In the genomic region with DNA sequence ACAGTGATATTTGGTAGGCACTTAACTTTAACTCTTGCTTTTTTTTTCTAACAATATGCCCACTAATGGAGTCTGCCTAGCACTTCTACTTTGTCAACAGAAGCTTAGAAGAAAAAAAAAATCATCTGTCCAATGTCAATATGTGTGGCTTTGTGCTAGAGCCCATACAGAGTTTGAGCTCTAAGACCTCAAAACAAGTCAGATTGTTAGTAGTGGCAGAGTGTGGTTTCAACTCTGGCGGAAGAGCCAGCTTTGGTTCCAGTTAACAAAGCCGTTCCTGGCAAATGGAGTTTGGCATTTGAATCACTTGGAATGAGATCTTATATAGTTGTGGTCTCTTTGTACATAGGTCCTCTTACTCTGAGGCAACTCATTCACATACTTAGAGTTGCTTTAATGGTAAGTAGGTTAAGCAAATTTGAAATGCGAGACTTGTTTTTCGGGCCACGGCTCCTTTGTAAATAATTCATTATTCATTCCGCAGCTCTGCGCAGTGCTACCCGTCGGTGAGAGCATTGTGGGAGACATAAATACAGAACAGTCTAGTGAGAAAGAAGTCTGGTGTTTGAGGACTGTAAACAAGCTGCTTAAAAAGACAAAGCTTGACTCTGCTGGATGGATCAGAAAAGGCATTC, we compare ENCODE assay signal across 10 mouse cellular contexts.
DNase-seq lines count a peak whose midpoint lies in the region; ATAC-seq and TF ChIP-seq lines count a peak whose summit lies in the region.
"Had no signal": no experiment of that assay in that cellular context is flagged by ENCODE, and none has a peak within 500 bp of the region (broad histone marks: within the 10 kb centered on the region; RNA-seq: fewer than 3 reads in every experiment).

No protein-coding gene starts in this region.

- 46% methylated on average over 9 of the region's 9 CpGs for WGBS in neural tube, embryonic 12.5 days
- 36% methylated on average over 9 of the region's 9 CpGs for WGBS in hindbrain, postnatal 0 days

- 0 out of 2 replicates have a peak, but pooled peaks have one; percentile 16 for ATAC-seq in neural tube, embryonic 12.5 days (ENCODE audit: low FRiP score, low read depth)
- peak; percentile 65 for ATAC-seq in hindbrain, postnatal 0 days

- no peak overlapping the region for H3K4me2 ChIP-seq in neural tube, embryonic 12.5 days (replicated peaks)
- H3K4me2 ChIP-seq in hindbrain, postnatal 0 days (ENCODE audit: low read depth, low read length) = no peak overlapping the region
- H3K4me2 ChIP-seq: liver, embryonic 15.5 days had no signal

- H3K9ac ChIP-seq in neural tube, embryonic 12.5 days = no peak overlapping the region
- no peak overlapping the region for H3K9ac ChIP-seq in hindbrain, postnatal 0 days (replicated peaks; ENCODE audit: low read length)
- H3K9ac ChIP-seq: liver, embryonic 15.5 days had no signal

- no peaks in the 10 kb centered on the region for H3K36me3 ChIP-seq in neural tube, embryonic 12.5 days
- no peaks in the 10 kb centered on the region for H3K36me3 ChIP-seq in hindbrain, postnatal 0 days (ENCODE audit: insufficient read depth, low read length)

- no peaks in the 10 kb centered on the region for H3K27me3 ChIP-seq in neural tube, embryonic 12.5 days (replicated peaks)
- H3K27me3 ChIP-seq in hindbrain, postnatal 0 days (ENCODE audit: insufficient read depth, low read length) = no peaks in the 10 kb centered on the region
- H3K27me3 ChIP-seq: liver, embryonic 15.5 days had no signal

- H3K9me3 ChIP-seq in neural tube, embryonic 12.5 days = no peaks in the 10 kb centered on the region
- H3K9me3 ChIP-seq in hindbrain, postnatal 0 days (ENCODE audit: low read length) = no peaks in the 10 kb centered on the region
- H3K9me3 ChIP-seq: liver, embryonic 15.5 days had no signal

- DNase-seq in neural tube, embryonic 10.5 days (ENCODE audit: extremely low spot score, low spot score) = no peak
- DNase-seq in fibroblast of lung, adult 2 months (ENCODE audit: low read depth) = peak; percentile 70
- DNase-seq in hindbrain, postnatal 0 days (ENCODE audit: low spot score) = peak; percentile 61
- no peak for DNase-seq in gastrocnemius, postnatal 10 days
- no peak for DNase-seq in gastrocnemius, adult 18-20 months (ENCODE audit: low spot score)
- no peak for DNase-seq in heart, postnatal 10 days
- DNase-seq: cerebellum, adult 11-12 months; right cerebral cortex, postnatal 14 days had no signal

- intact Hi-C loops in heart, postnatal 10 days (cut with DNase I) = no loop called here

- peaks cover 11% of the 10 kb centered on the region for H3K4me1 ChIP-seq in neural tube, embryonic 12.5 days
- peaks cover 4% of the 10 kb centered on the region; the same call in 1 of the 2 replicates for H3K4me1 ChIP-seq in hindbrain, postnatal 0 days (ENCODE audit: insufficient read depth, low read length)

- no peak overlapping the region for H3K27ac ChIP-seq in neural tube, embryonic 12.5 days
- peak overlapping the region; percentile 45; the same call in 1 of the 2 replicates for H3K27ac ChIP-seq in hindbrain, postnatal 0 days

- H3K4me3 ChIP-seq in neural tube, embryonic 12.5 days = no peak overlapping the region
- no peak overlapping the region for H3K4me3 ChIP-seq in hindbrain, postnatal 0 days (ENCODE audit: low read length)
- H3K4me3 ChIP-seq: liver, embryonic 15.5 days had no signal

- TF ChIP-seq CTCF in hindbrain, postnatal 0 days (IDR thresholded peaks at IDR 0.05; ENCODE audit: low read depth) = no peak

Comparison
In these comparisons a context has a peak if more than half of its experiments do, and no peak if none do; other contexts are left out.
1. DNase-seq: peak in fibroblast of lung, adult 2 months (single experiment) and hindbrain, postnatal 0 days (single experiment); none in neural tube, embryonic 10.5 days (single experiment), gastrocnemius, postnatal 10 days (single experiment), gastrocnemius, adult 18-20 months (single experiment) and heart, postnatal 10 days (0 of 2).